Mouse (Mus musculus): ENCODE results near the gene Metap1. TPM values are rescaled to one million over a fixed set of nuclear protein-coding genes. Genes with fewer than 3 reads are reported as not detected.
A peak's percentile ranks its signal among the peaks of the same experiment; 100 is the strongest.

Metap1 gene
- polyA plus RNA-seq (2021) = 96.9 TPM

- CTCF ChIA-PET = interaction anchor here (1.2 to 3.9 kb wide), 3 partner anchors 12 to 250 kb away, joined by 3 to 16 read pairs (median 4); no protein-coding TSS in a partner anchor
- H3K27me3 ChIP-seq = no peaks in the 10 kb centered on the region
Observed at GRCm38 (mm10) chr3:138489327-138490033, at the start of gene Metap1. Gene Metap1, minus strand, starts transcription at chr3:138489515.

DNA sequence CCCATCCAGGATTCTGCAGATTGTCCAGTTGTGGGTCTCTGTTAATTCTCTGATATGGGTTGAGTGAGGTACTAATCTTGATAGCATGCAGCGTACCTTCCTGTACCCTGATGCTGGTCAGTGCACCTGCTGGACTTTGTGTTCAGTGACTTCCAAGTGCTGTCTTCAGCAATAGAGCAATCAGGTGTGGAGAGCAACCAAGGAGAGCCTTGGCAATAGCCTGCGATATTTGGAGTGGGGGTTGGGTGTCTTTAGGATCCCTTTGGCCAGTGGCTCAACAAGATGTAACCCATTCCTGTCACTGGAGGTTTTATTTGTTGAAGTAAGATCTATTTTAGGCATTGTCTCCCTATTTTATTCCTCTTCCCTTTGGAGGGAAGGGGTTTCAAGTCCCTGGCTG is 46.7 kb upstream of the Metap1 start:
- H3K27me3 ChIP-seq = no peaks in the 10 kb centered on the region
- in situ Hi-C loops (cut with MboI; ENCODE audit: low pct_unique_long_range_greater_than_20kb) = no loop called here
- ChIA-PET CTCF (interaction anchor here (1.7 kb wide), 1 partner anchor 11 kb away, joined by 5 read pairs; the partner anchor contains the start of gene Eif4e), POLR2A (interaction anchor here (0.6 kb wide), 1 partner anchor 17 kb away, joined by 4 read pairs; no protein-coding TSS in a partner anchor)
- TF ChIP-seq CTCF (IDR thresholded peaks at IDR 0.05) = no peak
- DNase-seq (ENCODE audit: low read depth, low spot score) (no peak), ATAC-seq (no peak)

More at GRCm38 (mm10) chr3:138489327-138490033, at the start of gene Metap1:
- POLR2A ChIA-PET = interaction anchor here (0.5 to 1.5 kb wide), 6 partner anchors 13 to 505 kb away, joined by 3 to 14 read pairs (median 4); partner anchors contain the start of gene Eif4e
- DNase-seq (ENCODE audit: low read depth, low spot score) (peak; percentile 65), ATAC-seq (peak; percentile 100)
- in situ Hi-C loops (cut with MboI; ENCODE audit: low pct_unique_long_range_greater_than_20kb) = no loop called here
- TF ChIP-seq CTCF (IDR thresholded peaks at IDR 0.05) = no peak

GRCm38 (mm10) chr3:138532764-138533163 is 43.4 kb upstream of the Metap1 start:
- POLR2A ChIA-PET = no interaction called here
- TF ChIP-seq CTCF (IDR thresholded peaks at IDR 0.05) = no peak
- no peaks in the 10 kb centered on the region for H3K27me3 ChIP-seq
- CTCF ChIA-PET = interaction anchor here (1.5 to 2.7 kb wide), 2 partner anchors 10 to 15 kb away, joined by 4 to 15 read pairs; no protein-coding TSS in a partner anchor
- in situ Hi-C loops (cut with MboI; ENCODE audit: low pct_unique_long_range_greater_than_20kb) = no loop called here
- DNase-seq (ENCODE audit: low read depth, low spot score) (no peak), ATAC-seq (no peak)

DNA sequence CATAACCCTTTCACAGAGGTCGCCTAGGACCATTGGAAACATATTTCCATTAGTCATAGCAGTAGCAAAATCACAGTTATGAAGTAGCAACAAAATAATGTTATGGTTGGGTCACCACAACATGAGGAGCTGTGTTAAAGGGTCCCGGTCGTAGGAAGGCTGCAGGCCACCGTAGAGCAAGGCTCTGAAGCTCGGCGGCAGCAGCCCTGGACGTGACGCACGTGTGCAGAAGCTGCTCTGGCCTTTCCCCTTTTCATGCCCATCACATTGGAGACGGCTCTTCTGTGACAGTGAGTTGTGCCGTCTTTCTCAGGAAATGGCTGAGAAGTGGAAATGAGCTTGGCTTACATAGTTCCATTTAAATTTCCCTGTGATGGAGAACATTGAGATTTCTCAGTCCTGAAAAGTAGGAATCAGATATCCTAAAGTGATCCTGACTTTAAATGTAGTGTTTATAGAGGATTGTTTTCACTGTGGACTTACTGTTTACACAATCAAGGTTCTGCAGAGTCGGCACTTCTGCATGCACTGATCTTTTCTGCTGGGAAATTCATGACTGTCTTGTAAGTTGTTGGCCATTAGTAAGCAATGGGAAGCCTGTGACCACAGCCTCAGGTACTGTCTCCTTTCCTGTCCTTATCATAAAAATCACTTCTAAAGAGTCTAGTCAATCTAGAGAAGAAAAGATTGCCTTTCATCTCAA is 42.3 kb upstream of the Metap1 start:
- no peak for ATAC-seq
- in situ Hi-C loops (cut with MboI; ENCODE audit: low pct_unique_long_range_greater_than_20kb) = no loop called here
- ChIA-PET POLR2A (no interaction called here), CTCF (interaction anchor here (0.6 to 2.7 kb wide), 3 partner anchors 11 to 14 kb away, joined by 3 to 15 read pairs (median 8); no protein-coding TSS in a partner anchor)
- H3K27me3 ChIP-seq = no peaks in the 10 kb centered on the region
- no peak for TF ChIP-seq CTCF (IDR thresholded peaks at IDR 0.05)
- no peak for DNase-seq (ENCODE audit: low read depth, low spot score)

DNA sequence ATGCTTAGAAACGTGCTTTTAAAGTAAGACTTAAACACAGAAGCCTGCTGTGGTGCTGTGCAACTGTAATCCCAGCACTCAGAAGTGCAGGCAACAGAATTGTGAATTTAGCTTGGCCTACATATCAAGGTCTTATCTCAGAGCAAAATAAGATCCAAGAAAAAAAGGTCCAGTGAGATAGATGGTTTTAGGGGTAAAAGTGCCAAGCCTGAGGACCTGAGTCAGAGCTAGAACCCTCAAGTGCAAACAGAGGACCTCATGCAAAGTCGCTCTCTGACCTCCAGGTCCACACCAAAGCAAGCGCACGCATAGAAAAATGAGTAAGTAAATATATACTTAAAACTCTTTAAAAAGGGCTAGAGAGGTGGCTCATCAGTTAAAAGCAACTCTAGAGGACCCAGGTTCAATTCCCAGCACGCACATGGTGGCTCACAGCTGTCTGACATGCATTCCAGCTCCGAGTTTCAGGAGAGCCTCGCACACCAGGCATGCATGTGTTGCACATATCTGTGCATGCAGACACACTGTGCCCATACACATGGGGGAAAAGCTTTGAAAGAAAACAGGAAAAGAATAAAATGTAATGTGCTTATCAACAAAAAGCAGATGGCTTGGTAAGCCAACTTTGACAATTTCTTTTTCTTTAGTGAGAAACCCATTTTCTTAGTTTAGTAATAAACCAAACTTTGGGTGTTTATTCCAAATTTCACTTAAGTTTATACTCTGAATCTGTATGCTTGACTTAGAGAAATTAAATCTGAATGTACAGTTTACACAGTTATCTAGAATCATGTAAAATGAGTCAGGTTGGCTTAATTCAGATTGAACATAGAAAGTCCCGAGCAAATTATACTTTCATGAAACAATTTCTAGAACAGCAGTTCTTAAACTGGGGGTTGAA is 41.5 kb upstream of the Metap1 start:
- ChIA-PET POLR2A (interaction anchor here (0.6 kb wide), 1 partner anchor 13 kb away, joined by 3 read pairs; no protein-coding TSS in a partner anchor), CTCF (interaction anchor here (0.6 to 2.3 kb wide), 3 partner anchors 9 to 15 kb away, joined by 3 to 9 read pairs (median 8); no protein-coding TSS in a partner anchor)
- H3K27me3 ChIP-seq = no peaks in the 10 kb centered on the region
- DNase-seq (ENCODE audit: low read depth, low spot score) (no peak), ATAC-seq (no peak)
- no peak for TF ChIP-seq CTCF (IDR thresholded peaks at IDR 0.05)
- in situ Hi-C loops (cut with MboI; ENCODE audit: low pct_unique_long_range_greater_than_20kb) = no loop called here

DNA sequence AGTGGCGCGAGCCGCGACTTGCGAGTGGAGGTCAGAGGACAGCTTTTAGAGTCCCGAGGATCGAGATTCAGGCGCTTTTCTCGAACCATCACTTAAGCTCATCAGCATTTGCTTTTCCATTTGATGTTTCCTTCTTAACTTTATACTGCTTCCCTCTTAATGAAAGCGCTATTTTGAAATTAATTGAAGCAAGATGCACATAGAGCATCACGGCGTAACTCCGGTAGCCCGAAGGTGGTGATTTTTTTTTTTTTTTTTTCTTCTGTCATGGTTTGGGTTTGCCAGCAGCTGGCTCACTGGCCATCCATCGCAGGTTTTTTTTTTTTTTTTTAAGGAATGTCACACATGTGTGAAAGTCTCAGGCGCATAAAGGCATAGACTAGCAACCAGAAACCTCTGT is 39.0 kb upstream of the Metap1 start:
- TF ChIP-seq CTCF (IDR thresholded peaks at IDR 0.05) = no peak

GRCm38 (mm10) chr3:138527667-138528231 is 38.4 kb upstream of the Metap1 start:
- ChIA-PET POLR2A (interaction anchor here (0.7 to 2.3 kb wide), 3 partner anchors 13 to 125 kb away, joined by 4 to 14 read pairs (median 7); no protein-coding TSS in a partner anchor), CTCF (interaction anchor here (1.8 kb wide), 1 partner anchor 14 kb away, joined by 4 read pairs; no protein-coding TSS in a partner anchor)
- no peak for TF ChIP-seq CTCF (IDR thresholded peaks at IDR 0.05)
- H3K27me3 ChIP-seq = no peaks in the 10 kb centered on the region
- DNase-seq (ENCODE audit: low read depth, low spot score) = no peak
- peak; percentile 62 for ATAC-seq
- in situ Hi-C loops (cut with MboI; ENCODE audit: low pct_unique_long_range_greater_than_20kb) = no loop called here

More for the DNA sequence above, 39.0 kb upstream of the Metap1 start:
- ATAC-seq (no peak), DNase-seq (ENCODE audit: low read depth, low spot score) (no peak)
- CTCF ChIA-PET = interaction anchor here (1.4 to 1.8 kb wide), 2 partner anchors 14 to 45 kb away, joined by 3 to 4 read pairs; no protein-coding TSS in a partner anchor
- H3K27me3 ChIP-seq = no peaks in the 10 kb centered on the region
- POLR2A ChIA-PET = interaction anchor here (0.6 to 2.3 kb wide), 3 partner anchors 12 to 46 kb away, joined by 3 to 14 read pairs (median 4); no protein-coding TSS in a partner anchor
- in situ Hi-C loops (cut with MboI; ENCODE audit: low pct_unique_long_range_greater_than_20kb) = no loop called here

DNA sequence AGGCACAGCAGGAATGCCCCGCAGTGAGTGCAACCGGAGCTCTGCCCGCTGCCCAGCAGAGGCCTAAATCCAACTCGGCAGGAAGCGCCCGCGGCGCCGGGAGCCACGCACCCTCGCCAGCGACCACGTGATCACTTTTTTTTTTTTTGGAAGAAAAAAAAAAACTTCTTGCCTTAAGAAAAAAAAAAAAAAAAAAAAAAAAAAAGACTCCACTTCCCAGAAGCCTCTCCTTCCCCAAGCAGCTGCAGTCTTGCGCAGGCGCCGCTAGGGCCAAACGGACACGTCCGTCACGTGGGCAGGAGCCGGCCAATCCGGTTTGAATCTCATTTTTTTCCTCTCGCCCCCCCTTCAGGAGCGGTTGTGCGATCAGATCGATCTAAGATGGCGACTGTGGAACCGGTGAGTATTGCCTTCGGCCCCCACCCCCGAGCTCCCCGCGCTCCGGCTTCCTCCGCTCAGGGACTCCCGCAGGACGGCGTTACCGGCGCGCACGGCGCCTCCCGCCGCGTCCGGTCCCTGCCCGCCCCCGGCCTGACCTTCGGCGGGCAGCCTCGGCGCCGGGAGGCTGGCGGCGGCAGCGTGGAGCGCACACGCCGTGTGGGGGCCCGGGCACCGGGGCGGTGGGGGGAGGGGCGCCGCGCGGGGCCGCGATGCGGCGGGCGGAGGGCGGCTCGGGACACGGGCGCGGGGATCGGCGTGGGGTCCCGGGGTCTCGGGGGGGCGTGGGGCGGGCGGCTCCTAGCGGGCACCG is 37.8 kb upstream of the Metap1 start:
- H3K27me3 ChIP-seq = no peaks in the 10 kb centered on the region
- POLR2A ChIA-PET = interaction anchor here (0.6 to 1.2 kb wide), 11 partner anchors 16 to 603 kb away, joined by 3 to 14 read pairs (median 4); partner anchors contain the start of gene Metap1
- in situ Hi-C loops (cut with MboI; ENCODE audit: low pct_unique_long_range_greater_than_20kb) = no loop called here
- DNase-seq (ENCODE audit: low read depth, low spot score) (peak; percentile 99), ATAC-seq (peak; percentile 82)
- TF ChIP-seq CTCF (IDR thresholded peaks at IDR 0.05) = no peak
- CTCF ChIA-PET = interaction anchor here (0.7 to 1.9 kb wide), 2 partner anchors 11 to 69 kb away, joined by 5 to 6 read pairs; no protein-coding TSS in a partner anchor
